Mouse (Mus musculus) liver, embryonic 16.5 days (tissue): ENCODE results near the gene Gm47996. TPM values are rescaled to one million over a fixed set of nuclear protein-coding genes. Genes with fewer than 3 reads are reported as not detected.

Experiments used
- ATAC-seq: fragments of 200-750 bp; cut with Nextera tagmentation; 2 replicates; pipeline ENCODE4 v1.8.0; 2017; ENCODE audit warnings: low read depth, mild to moderate bottlenecking, moderate number of reproducible peaks, moderate library complexity
- H3K27ac ChIP-seq: fragments of 300-500 bp; sonication (generic); 2 replicates; pipeline ENCODE4 v1.5.1; 2014; ENCODE audit warnings: mild to moderate bottlenecking, low read length
- H3K27me3 ChIP-seq: fragments of 300-500 bp; sonication (generic); 2 replicates; pipeline ENCODE4 v1.6.1; 2014; ENCODE audit warnings: low read depth, low read length, mixed read lengths; ENCODE audit not compliant: control insufficient read depth, insufficient read depth
- H3K36me3 ChIP-seq: fragments of 300-500 bp; sonication (generic); 2 replicates; pipeline ENCODE4 v1.6.1; 2014; ENCODE audit warnings: mild to moderate bottlenecking; ENCODE audit not compliant: control insufficient read depth, insufficient read depth
- H3K4me1 ChIP-seq: fragments of 300-500 bp; sonication (generic); 2 replicates; pipeline ENCODE4 v1.6.1; 2014; ENCODE audit warnings: low read depth, low read length, mixed read lengths; ENCODE audit not compliant: control insufficient read depth
- H3K4me2 ChIP-seq: fragments of 300-500 bp; sonication (generic); 2 replicates; pipeline ENCODE4 v1.6.1; 2014; ENCODE audit warnings: low read depth, low read length, mixed read lengths
- H3K4me3 ChIP-seq: fragments of 300-500 bp; sonication (generic); 2 replicates; pipeline ENCODE4 v1.5.1; 2014; ENCODE audit warnings: low read depth, mild to moderate bottlenecking, low read length
- H3K9ac ChIP-seq: fragments of 300-500 bp; sonication (generic); 2 replicates; pipeline ENCODE4 v1.6.1; 2014; ENCODE audit warnings: low read depth, low read length
- H3K9me3 ChIP-seq: fragments of 300-500 bp; sonication (generic); replicated peaks from 2 replicates; pipeline ENCODE4 v1.6.1; 2016; ENCODE audit warnings: low read length; ENCODE audit not compliant: control insufficient read depth
- whole genome bisulfite sequencing: fragments of 180-500 bp; shearing (Covaris S2); extraction: QIAGEN DNeasy Blood & Tissue Kit; methylation state at CpG from one replicate; pipeline ENCODE4 v1.1.7; 2014; ENCODE audit not compliant: insufficient replicate concordance; 5-methylcytosine and 5-hydroxymethylcytosine counted together
- polyA plus RNA-seq: library from polyadenylated mRNA; unstranded; fragments of >200 nt; fragmentation: Nextera tagmentation; extraction: Ambion mirVana; gene quantifications from 2 replicates; pipeline ENCODE4 v1.2.1, GENCODE M21; 2015

Gm47996 gene
- polyA plus RNA-seq, 1 experiment from 2014 or later, result 0.12 TPM

DNA sequence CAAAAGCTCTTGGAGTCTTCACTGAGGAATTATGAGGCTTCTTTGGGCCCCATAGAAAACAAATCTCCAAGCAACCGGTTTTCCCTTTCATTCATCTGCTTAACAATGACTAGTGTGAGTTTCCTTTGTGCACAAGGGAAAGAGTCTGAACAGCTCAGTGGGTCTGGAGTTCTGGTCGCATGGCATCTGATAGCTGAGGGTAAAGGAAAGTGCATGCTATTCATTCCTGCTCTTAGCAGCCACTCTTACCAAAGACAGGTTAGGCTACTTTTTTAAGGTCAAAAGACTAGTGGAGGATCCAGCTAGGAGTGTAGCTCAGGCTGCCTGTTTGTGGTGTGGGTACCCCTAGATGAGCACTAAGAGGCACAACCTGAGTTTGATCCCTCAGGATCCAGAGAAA lies 25.6 kb downstream of the Gm47996 start:
- H3K4me1 ChIP-seq, result no peaks in the 10 kb centered on the region
- H3K27ac ChIP-seq, result no peak overlapping the region
- no peak overlapping the region for H3K4me3 ChIP-seq
- no peaks in the 10 kb centered on the region for H3K27me3 ChIP-seq
- ATAC-seq, result no peak
- H3K9ac ChIP-seq, result no peak overlapping the region
- H3K4me2 ChIP-seq, result no peak overlapping the region
- H3K9me3 ChIP-seq, result no peaks in the 10 kb centered on the region
- H3K36me3 ChIP-seq, result no peaks in the 10 kb centered on the region
- WGBS, result 44% methylated on average over 2 of the region's 2 CpGs

- 53% methylated on average over 13 of the region's 13 CpGs for WGBS
- Histone ChIP-seq H3K9me3 (no peaks in the 10 kb centered on the region), H3K4me3 (no peak overlapping the region), H3K36me3 (no peaks in the 10 kb centered on the region), H3K4me1 (no peaks in the 10 kb centered on the region), H3K27me3 (no peaks in the 10 kb centered on the region), H3K27ac (no peak overlapping the region), H3K4me2 (no peak overlapping the region), H3K9ac (no peak overlapping the region)
- no peak for ATAC-seq
Measured at GRCm38 (mm10) chr1:151236141-151236930, 26.4 kb downstream of the Gm47996 start.

DNA sequence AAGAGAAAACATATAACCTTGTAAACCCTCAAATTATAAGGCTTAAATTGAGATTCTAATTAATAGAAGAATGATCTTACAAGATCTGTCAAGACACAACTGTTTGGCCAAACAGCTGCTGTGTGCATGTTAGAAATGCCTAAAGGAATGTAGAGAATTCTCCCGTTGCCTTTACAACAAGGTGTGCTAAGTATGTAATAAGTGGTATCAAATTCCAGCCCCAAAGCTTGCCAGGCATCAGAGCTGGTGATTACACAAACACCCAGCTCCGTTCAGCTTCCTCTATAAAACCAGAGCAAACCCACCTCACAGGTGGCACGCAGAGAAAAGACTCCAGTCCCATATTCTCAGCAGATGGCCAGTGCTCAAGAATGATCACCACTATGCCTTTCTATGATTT lies 27.8 kb downstream of the Gm47996 start:
- ATAC-seq, result no peak
- WGBS, result 66% methylated on average over 3 of the region's 3 CpGs
- no peak overlapping the region for H3K27ac ChIP-seq
- no peaks in the 10 kb centered on the region for H3K4me1 ChIP-seq
- no peak overlapping the region for H3K9ac ChIP-seq
- no peak overlapping the region for H3K4me2 ChIP-seq
- H3K4me3 ChIP-seq, result no peak overlapping the region
- no peaks in the 10 kb centered on the region for H3K36me3 ChIP-seq
- no peaks in the 10 kb centered on the region for H3K27me3 ChIP-seq
- no peaks in the 10 kb centered on the region for H3K9me3 ChIP-seq

- WGBS, result 56% methylated on average over 4 of the region's 4 CpGs
- H3K4me3 ChIP-seq, result no peak overlapping the region
- H3K27me3 ChIP-seq, result no peaks in the 10 kb centered on the region
- ATAC-seq, result no peak
- H3K9ac ChIP-seq, result no peak overlapping the region
- H3K4me1 ChIP-seq, result no peaks in the 10 kb centered on the region
- no peak overlapping the region for H3K27ac ChIP-seq
- no peaks in the 10 kb centered on the region for H3K36me3 ChIP-seq
- H3K4me2 ChIP-seq, result no peak overlapping the region
- no peaks in the 10 kb centered on the region for H3K9me3 ChIP-seq
Measured at GRCm38 (mm10) chr1:151243332-151243731, 33.4 kb downstream of the Gm47996 start.

- H3K36me3 ChIP-seq, result no peaks in the 10 kb centered on the region
- no peak overlapping the region for H3K4me2 ChIP-seq
- ATAC-seq, result no peak
- H3K9me3 ChIP-seq, result no peaks in the 10 kb centered on the region
- no peak overlapping the region for H3K4me3 ChIP-seq
- H3K27me3 ChIP-seq, result no peaks in the 10 kb centered on the region
- WGBS, result 73% methylated on average over 5 of the region's 5 CpGs
- H3K27ac ChIP-seq, result no peak overlapping the region
- H3K4me1 ChIP-seq, result no peaks in the 10 kb centered on the region
- H3K9ac ChIP-seq, result no peak overlapping the region
Measured at GRCm38 (mm10) chr1:151244013-151244412, 34.1 kb downstream of the Gm47996 start.

- H3K27ac ChIP-seq, result no peak overlapping the region
- H3K27me3 ChIP-seq, result no peaks in the 10 kb centered on the region
- no peak overlapping the region for H3K4me3 ChIP-seq
- WGBS, result 69% methylated on average over 4 of the region's 4 CpGs
- H3K9me3 ChIP-seq, result no peaks in the 10 kb centered on the region
- H3K9ac ChIP-seq, result no peak overlapping the region
- H3K4me1 ChIP-seq, result no peaks in the 10 kb centered on the region
- H3K4me2 ChIP-seq, result no peak overlapping the region
- H3K36me3 ChIP-seq, result no peaks in the 10 kb centered on the region
- no peak for ATAC-seq
Measured at GRCm38 (mm10) chr1:151244761-151245160, 34.8 kb downstream of the Gm47996 start.

GRCm38 (mm10) chr1:151245165-151245564 lies 35.2 kb downstream of the Gm47996 start:
- H3K4me2 ChIP-seq, result no peak overlapping the region
- ATAC-seq, result no peak

GRCm38 (mm10) chr1:151245846-151246245 lies 35.9 kb downstream of the Gm47996 start:
- H3K36me3 ChIP-seq, result no peaks in the 10 kb centered on the region
- no peak for ATAC-seq
- H3K4me1 ChIP-seq, result no peaks in the 10 kb centered on the region
- WGBS, result 52% methylated on average over 2 of the region's 2 CpGs
- no peak overlapping the region for H3K4me2 ChIP-seq
- no peaks in the 10 kb centered on the region for H3K9me3 ChIP-seq
- H3K27me3 ChIP-seq, result no peaks in the 10 kb centered on the region
- H3K27ac ChIP-seq, result no peak overlapping the region
- H3K9ac ChIP-seq, result no peak overlapping the region
- H3K4me3 ChIP-seq, result no peak overlapping the region

More at GRCm38 (mm10) chr1:151245165-151245564, 35.2 kb downstream of the Gm47996 start:
- Histone ChIP-seq H3K4me1 (no peaks in the 10 kb centered on the region), H3K9ac (no peak overlapping the region), H3K4me3 (no peak overlapping the region), H3K36me3 (no peaks in the 10 kb centered on the region), H3K27ac (no peak overlapping the region), H3K9me3 (no peaks in the 10 kb centered on the region), H3K27me3 (no peaks in the 10 kb centered on the region)
- 41% methylated on average over 10 of the region's 10 CpGs for WGBS

DNA sequence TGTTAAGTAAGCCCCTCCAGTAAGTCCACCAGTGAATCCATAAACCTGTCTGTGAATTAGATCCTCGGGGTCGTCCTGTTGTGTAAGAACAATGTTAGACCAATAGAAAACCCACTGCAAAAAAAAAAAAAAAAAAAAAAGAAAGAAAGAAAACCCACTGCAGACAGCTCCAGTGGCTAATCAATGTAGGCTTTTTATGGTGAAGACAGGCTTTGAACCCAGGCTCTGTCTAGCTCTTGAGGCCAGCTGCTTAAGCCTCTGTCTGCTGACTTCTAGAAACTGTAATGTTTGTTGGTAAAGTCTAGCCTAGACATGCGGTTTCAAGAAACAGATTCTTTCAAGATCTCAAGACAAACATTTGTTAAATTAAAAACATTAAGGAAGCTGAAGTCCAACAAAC lies 40.2 kb downstream of the Gm47996 start:
- 68% methylated on average over 3 of the region's 3 CpGs for WGBS
- no peaks in the 10 kb centered on the region for H3K27me3 ChIP-seq
- no peak for ATAC-seq
- H3K4me2 ChIP-seq, result no peak overlapping the region
- no peaks in the 10 kb centered on the region for H3K36me3 ChIP-seq
- no peak overlapping the region for H3K9ac ChIP-seq
- H3K27ac ChIP-seq, result no peak overlapping the region
- no peaks in the 10 kb centered on the region for H3K9me3 ChIP-seq
- H3K4me3 ChIP-seq, result no peak overlapping the region
- no peaks in the 10 kb centered on the region for H3K4me1 ChIP-seq
